Mouse (Mus musculus): Measurements from ENCODE around the gene Vezt. TPM values are rescaled to one million over a fixed set of nuclear protein-coding genes. Genes with fewer than 3 reads are reported as not detected.
A peak's percentile ranks its signal among the peaks of the same experiment; 100 is the strongest.

The Vezt gene
- polyA plus RNA-seq (2015; fragmentation: Nextera tagmentation; extraction: Ambion mirVana): 25.0 and 29.6 TPM in 2 replicates

DNA sequence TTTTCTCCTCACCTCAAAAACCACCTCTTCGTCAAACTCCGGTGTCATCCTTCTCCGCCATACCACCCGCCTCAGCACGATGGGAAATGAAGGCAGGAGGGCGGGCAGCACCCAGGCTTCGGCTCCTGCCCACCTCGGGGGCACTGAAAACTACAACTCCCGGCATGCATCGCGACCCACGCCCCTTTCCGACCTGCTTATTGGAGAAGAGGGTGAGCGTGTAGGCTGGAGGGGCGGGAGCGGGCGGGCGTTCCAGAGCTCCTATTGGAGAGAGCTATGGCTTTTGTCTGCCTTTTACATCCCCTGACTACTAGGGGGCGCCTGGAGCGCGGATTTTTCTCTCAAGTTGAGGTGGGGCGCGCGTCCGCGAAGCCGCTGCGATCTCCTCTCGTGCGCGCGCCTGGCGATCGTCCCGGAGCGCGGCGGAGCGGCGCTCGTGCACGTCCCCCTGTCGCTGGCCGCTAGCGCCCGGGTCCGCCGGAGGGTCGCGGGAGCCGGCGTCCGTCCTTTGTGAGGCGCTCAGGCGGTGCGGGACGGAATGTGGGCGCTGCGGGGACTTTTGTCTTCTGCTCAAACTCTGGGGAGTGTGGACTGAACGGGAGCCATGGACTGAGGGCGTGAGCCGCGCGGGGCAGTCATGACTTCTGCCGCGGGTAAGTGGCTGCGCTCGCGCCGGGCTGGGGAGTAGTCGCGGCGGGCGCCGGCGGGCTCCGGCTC, at the start of gene Vezt, which contains the start of gene Fgd6:
Gene Vezt (minus strand): TSS at position 160 of the 717 bp plus-strand sequence.
Gene Fgd6 (plus strand): TSS at position 344 of the 717 bp plus-strand sequence.
- peak within 1 kb of the TSS; percentile 66 for H3K27ac ChIP-seq (replicated peaks)
- ATAC-seq (ENCODE audit: insufficient number of reproducible peaks, low FRiP score, low TSS enrichment, low read depth): peak; percentile 98
- H3K9ac ChIP-seq: peak within 1 kb of the TSS; percentile 81
- peak within 1 kb of the TSS; percentile 78 for H3K4me2 ChIP-seq (replicated peaks)
- H3K4me1 ChIP-seq: peaks cover 15% of the 10 kb centered on the region
- no peaks in the 10 kb centered on the region for H3K27me3 ChIP-seq
- under 1% methylated on average over 77 of the region's 77 CpGs for WGBS
- H3K9me3 ChIP-seq (replicated peaks): no peaks in the 10 kb centered on the region
- no peaks in the 10 kb centered on the region for H3K36me3 ChIP-seq
- H3K4me3 ChIP-seq (replicated peaks): peak within 1 kb of the TSS; percentile 86

DNA sequence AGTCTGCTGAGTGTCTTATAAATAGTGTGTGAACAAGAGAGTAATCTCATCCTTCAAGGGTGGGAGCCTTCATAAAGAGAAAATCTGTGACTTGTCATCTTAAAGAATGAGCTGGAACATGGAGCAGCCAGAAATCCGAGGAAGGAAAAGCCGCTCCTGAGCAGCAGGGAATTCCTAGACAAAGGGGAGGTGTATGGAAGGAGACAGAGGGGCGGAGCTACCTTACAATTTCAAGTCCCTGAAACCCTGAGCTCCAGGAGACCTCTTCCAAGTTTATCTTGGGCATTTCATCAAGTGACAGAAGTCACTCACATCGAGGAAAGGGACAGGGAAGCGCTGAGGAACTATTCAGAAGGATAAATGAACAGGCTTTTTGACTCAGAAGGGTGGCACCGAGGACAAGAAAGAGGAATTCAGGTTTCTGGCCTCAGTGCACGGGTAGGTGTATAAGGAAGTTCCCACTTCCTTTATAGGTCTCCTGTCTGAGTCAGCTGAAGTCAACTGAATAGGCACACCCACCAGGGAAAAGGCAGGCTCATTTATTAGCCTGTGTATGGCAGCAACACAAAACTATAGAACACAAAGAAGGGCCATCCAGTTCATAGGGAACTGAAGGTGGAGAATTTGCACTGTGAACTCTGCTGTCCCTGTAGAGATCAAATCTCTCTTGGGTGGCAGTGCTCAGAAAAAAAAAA, 46.6 kb upstream of the Vezt start:
- WGBS: 53% methylated on average over 7 of the region's 7 CpGs
- no peak overlapping the region for H3K9ac ChIP-seq
- no peak overlapping the region for H3K4me3 ChIP-seq (replicated peaks)
- H3K9me3 ChIP-seq (replicated peaks): no peaks in the 10 kb centered on the region
- no peak overlapping the region for H3K27ac ChIP-seq (replicated peaks)
- no peak for ATAC-seq (ENCODE audit: insufficient number of reproducible peaks, low FRiP score, low TSS enrichment, low read depth)
- H3K27me3 ChIP-seq: no peaks in the 10 kb centered on the region
- peaks cover 9% of the 10 kb centered on the region for H3K4me1 ChIP-seq
- H3K4me2 ChIP-seq (replicated peaks): no peak overlapping the region
- no peaks in the 10 kb centered on the region for H3K36me3 ChIP-seq

DNA sequence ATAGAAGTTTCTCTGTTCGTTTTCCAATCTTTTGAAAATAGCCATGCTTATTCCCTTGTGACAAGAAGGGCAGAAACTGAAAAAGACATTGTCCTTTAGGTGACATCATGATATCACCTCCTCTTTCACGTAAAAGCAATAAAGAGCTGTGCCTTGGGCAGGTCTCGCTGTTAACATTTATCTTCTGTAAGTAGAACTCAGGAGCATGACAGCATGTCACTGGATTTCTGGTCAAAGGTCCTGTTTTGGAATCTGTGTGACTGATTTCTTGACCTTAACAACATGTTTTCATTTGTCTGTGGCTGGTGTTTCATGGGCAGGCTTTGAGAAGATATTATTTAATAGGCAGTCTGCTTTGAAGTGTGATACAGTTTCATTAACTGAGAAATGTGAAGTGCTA, 45.1 kb upstream of the Vezt start:
- Histone ChIP-seq H3K9me3 (replicated peaks) (no peaks in the 10 kb centered on the region), H3K27ac (replicated peaks) (no peak overlapping the region), H3K4me1 (0 out of 2 replicates have a peak, but pooled peaks cover 4% of the 10 kb centered on the region), H3K27me3 (no peaks in the 10 kb centered on the region), H3K4me2 (replicated peaks) (no peak overlapping the region), H3K9ac (no peak overlapping the region), H3K36me3 (no peaks in the 10 kb centered on the region), H3K4me3 (replicated peaks) (no peak overlapping the region)
- 62% methylated on average over 3 of the region's 3 CpGs for WGBS
- no peak for ATAC-seq (ENCODE audit: insufficient number of reproducible peaks, low FRiP score, low TSS enrichment, low read depth)

DNA sequence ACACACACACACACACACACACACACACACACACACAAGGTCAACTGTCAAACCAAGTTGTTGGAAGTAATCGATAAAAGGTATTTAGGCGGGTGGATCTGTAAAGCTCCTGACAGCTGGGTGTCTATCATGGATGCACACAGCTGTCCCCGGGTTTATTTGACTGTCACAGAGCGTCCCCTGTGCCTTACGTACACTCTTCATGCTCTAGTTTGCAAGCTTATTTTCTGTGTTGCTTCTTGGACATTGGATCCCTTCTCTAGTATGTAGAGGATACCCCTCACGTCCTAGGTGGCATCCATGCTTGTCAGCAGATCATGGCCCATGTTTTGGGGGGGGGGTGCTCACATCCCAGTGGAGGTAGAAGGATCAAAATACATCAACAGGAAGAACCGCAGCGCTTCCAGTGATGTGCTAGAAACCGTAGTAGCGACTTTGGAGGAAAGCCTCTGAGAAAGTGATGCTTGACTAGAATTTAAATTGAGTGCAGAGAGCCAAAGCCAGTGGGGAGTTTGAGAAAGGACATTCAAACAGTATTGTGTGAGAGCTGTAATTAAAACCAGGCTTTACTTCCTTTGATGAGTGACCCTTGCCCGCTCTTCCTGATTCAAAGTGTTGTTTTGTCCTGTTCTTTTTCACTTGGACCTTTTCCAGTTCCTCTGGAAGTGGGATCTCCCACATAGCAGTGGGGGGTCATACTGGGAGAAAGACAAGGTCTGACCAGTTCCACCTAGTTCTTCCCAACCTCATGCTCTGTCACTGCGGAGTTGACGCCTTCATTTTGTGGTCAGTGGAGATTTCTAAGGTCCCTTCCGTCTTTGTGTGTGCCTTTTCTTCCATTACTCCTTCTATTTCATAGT, 41.6 kb upstream of the Vezt start:
- Histone ChIP-seq H3K4me2 (replicated peaks) (no peak overlapping the region), H3K4me1 (peaks cover 13% of the 10 kb centered on the region), H3K9me3 (replicated peaks) (no peaks in the 10 kb centered on the region), H3K36me3 (0 out of 2 replicates have a peak, but pooled peaks cover 3% of the 10 kb centered on the region), H3K27me3 (no peaks in the 10 kb centered on the region), H3K9ac (no peak overlapping the region), H3K4me3 (replicated peaks) (no peak overlapping the region), H3K27ac (replicated peaks) (no peak overlapping the region)
- WGBS: 59% methylated on average over 14 of the region's 14 CpGs
- no peak for ATAC-seq (ENCODE audit: insufficient number of reproducible peaks, low FRiP score, low TSS enrichment, low read depth)

DNA sequence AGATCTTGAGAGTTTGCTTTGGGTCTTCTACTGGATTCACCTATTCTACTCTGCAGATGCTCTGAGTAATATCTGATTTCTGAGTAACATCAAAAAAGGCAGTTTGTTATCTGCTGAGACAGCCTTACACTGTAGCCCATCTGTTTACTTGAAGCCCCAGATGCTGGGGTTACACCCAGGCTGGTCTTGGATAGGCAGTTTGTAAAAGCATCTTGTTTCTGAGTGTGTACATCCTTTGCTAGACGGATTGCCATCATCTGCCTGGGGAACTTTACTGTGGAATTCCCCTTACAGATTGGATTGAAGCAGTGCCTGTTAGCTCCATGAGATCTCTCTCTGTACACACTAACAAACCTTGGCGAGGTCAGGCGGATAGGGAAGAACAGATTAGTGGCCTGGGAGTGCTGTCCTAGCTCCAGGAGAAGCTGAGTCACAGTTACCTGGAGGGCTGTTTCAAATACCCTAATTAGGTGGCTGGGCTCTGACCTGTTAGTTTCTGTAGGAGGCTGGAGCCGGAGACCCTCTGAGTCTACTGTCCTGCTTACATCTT, 37.4 kb upstream of the Vezt start:
- Histone ChIP-seq H3K9ac (no peak overlapping the region), H3K4me1 (peaks cover 12% of the 10 kb centered on the region), H3K4me2 (replicated peaks) (no peak overlapping the region), H3K36me3 (0 out of 2 replicates have a peak, but pooled peaks cover 3% of the 10 kb centered on the region), H3K27me3 (no peaks in the 10 kb centered on the region), H3K27ac (replicated peaks) (peak overlapping the region; percentile 28; the same call in 1 of the 2 replicates), H3K4me3 (replicated peaks) (no peak overlapping the region), H3K9me3 (replicated peaks) (no peaks in the 10 kb centered on the region)
- WGBS: 55% methylated on average over 4 of the region's 4 CpGs
- ATAC-seq (ENCODE audit: insufficient number of reproducible peaks, low FRiP score, low TSS enrichment, low read depth): no peak

DNA sequence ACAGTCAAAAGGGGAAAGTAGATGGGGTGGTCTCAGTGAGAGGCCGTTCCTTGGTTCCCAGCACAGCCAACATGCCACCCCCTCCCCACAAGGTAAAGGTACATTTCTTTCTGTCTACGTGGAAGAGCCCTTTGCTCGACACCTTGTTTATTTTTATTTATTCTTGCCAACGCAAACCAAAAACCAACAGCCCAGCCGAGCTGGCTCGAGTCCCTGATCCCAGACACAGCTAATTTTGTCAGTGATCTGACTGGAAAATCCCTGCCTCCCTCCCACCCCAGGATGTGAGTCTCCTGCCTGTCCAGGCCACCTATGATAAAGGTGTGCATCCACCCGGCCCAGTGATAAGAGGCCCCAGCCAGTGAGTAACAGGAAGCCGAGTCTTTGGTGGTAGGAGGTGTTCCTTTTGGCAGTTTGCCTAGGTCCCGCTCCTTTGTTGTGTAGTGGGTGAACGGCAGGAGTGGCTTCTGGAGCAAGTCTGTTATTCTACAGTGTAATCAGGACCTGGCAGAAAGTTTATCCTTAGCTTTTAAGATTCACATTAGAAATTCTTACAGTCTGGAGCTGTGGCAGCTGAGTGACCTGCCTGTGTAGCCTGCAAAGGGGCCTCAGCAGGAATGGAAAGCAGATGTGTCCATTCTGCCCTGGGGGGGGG, 36.8 kb upstream of the Vezt start:
- Histone ChIP-seq H3K27me3 (no peaks in the 10 kb centered on the region), H3K36me3 (0 out of 2 replicates have a peak, but pooled peaks cover 3% of the 10 kb centered on the region), H3K27ac (replicated peaks) (peak overlapping the region; percentile 28; the same call in 1 of the 2 replicates), H3K9me3 (replicated peaks) (no peaks in the 10 kb centered on the region), H3K9ac (no peak overlapping the region), H3K4me2 (replicated peaks) (no peak overlapping the region), H3K4me3 (replicated peaks) (no peak overlapping the region), H3K4me1 (peaks cover 12% of the 10 kb centered on the region)
- peak; percentile 63; the same call in 1 of the 2 replicates for ATAC-seq (ENCODE audit: insufficient number of reproducible peaks, low FRiP score, low TSS enrichment, low read depth)
- 34% methylated on average over 10 of the region's 10 CpGs for WGBS

DNA sequence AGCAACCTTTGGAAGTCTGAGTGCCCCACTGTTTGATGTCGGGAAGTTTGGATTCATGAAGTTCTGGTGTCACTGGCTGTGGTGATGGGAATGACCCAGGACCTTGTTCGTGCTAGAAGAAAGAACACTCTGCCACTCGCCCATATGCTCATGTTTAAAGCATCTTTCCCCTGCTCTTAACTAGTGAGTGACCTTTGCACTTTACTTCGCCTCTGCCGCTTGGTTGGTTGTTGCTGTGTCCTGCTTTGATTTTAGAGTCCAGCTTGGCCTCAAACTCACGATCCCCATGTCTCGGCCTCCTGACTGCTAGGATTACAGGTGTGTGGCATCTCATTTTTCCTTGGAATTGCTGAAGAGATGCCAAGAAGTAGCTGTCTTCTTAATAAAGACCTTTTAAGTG, 36.0 kb upstream of the Vezt start:
- 71% methylated on average over 7 of the region's 7 CpGs for WGBS
- no peak for ATAC-seq (ENCODE audit: insufficient number of reproducible peaks, low FRiP score, low TSS enrichment, low read depth)
- no peaks in the 10 kb centered on the region for H3K27me3 ChIP-seq

DNA sequence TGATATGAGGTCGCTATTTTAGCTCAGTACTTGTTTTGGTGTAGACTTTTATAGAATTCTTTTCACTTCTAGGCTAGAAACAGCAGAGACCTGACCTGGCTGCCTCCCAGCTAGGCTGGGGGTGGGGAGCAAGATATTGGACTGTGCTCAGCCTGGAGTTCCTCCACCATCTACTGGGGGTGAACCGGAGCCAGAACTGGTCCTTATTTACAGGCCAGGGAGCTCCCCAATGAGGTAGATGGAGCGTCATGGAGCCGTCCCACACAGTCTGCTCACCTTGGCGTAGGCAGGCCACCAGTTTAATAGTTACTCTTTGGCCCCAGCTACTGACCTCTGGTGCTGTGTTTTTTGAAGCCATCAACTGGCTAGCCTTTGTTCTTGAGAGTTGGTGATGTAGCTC, 33.1 kb upstream of the Vezt start:
- no peaks in the 10 kb centered on the region for H3K36me3 ChIP-seq
- no peaks in the 10 kb centered on the region for H3K27me3 ChIP-seq
- H3K9me3 ChIP-seq (replicated peaks): no peaks in the 10 kb centered on the region
- no peak overlapping the region for H3K27ac ChIP-seq (replicated peaks)
- ATAC-seq (ENCODE audit: insufficient number of reproducible peaks, low FRiP score, low TSS enrichment, low read depth): no peak
- no peak overlapping the region for H3K4me3 ChIP-seq (replicated peaks)
- no peak overlapping the region for H3K9ac ChIP-seq
- 91% methylated on average over 5 of the region's 5 CpGs for WGBS
- H3K4me2 ChIP-seq (replicated peaks): no peak overlapping the region
- H3K4me1 ChIP-seq: peaks cover 12% of the 10 kb centered on the region

More for the DNA sequence above, 36.0 kb upstream of the Vezt start:
- Histone ChIP-seq H3K9ac (no peak overlapping the region), H3K36me3 (0 out of 2 replicates have a peak, but pooled peaks cover 3% of the 10 kb centered on the region), H3K4me2 (replicated peaks) (no peak overlapping the region), H3K9me3 (replicated peaks) (no peaks in the 10 kb centered on the region), H3K4me1 (peaks cover 12% of the 10 kb centered on the region), H3K27ac (replicated peaks) (no peak overlapping the region), H3K4me3 (replicated peaks) (no peak overlapping the region)

DNA sequence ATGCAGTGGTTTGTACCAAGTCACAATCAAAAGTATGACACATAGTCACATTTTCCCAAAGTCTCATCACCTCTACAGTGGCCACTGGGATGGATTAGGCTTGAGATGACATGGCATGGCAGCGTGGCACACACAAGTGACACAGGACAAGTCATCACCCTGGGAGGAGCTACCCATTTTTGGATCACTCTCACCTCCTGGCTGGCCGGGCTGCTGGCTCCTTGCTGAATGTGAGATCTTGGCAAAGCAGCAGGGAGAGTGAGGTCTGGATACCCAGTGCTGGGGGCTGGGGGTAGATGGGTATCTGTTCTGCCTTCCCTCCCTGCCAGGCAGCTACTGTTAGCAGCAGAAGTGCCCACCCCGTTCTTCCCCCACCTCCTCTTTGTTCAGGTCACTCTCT, 31.3 kb upstream of the Vezt start:
- Histone ChIP-seq H3K36me3 (no peaks in the 10 kb centered on the region), H3K27me3 (no peaks in the 10 kb centered on the region), H3K27ac (replicated peaks) (no peak overlapping the region), H3K4me3 (replicated peaks) (no peak overlapping the region), H3K9ac (no peak overlapping the region), H3K4me2 (replicated peaks) (no peak overlapping the region), H3K4me1 (no peaks in the 10 kb centered on the region), H3K9me3 (replicated peaks) (no peaks in the 10 kb centered on the region)
- ATAC-seq (ENCODE audit: insufficient number of reproducible peaks, low FRiP score, low TSS enrichment, low read depth): no peak
- 75% methylated on average over 3 of the region's 3 CpGs for WGBS

DNA sequence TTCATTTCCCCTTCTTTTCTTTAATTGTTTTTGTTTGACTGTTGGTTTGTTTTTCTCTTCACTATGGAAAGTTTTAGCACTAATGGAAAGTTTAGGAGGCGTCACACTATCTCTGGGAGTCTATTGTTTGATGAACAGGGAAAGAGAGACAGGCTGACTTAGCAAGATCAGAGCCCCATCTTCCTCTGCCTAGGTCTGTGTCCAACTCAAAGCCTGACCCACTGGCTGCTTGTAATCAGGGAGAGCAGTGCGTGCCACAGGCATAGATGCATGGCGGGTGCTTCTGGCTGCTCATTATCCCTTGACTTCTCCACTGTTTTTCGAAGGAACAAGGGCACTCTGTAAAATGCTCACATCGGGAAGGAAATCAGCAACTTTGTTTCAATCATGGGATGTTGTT, 26.7 kb upstream of the Vezt start:
- Histone ChIP-seq H3K27ac (replicated peaks) (no peak overlapping the region), H3K36me3 (no peaks in the 10 kb centered on the region), H3K4me2 (replicated peaks) (no peak overlapping the region), H3K4me3 (replicated peaks) (no peak overlapping the region), H3K27me3 (no peaks in the 10 kb centered on the region), H3K9ac (no peak overlapping the region), H3K9me3 (replicated peaks) (no peaks in the 10 kb centered on the region), H3K4me1 (no peaks in the 10 kb centered on the region)
- WGBS: 50% methylated on average over 5 of the region's 5 CpGs
- no peak for ATAC-seq (ENCODE audit: insufficient number of reproducible peaks, low FRiP score, low TSS enrichment, low read depth)

Data from embryonic facial prominence, embryonic 15.5 days (tissue).